Mouse (Mus musculus) intestine, embryonic 14.5 days (tissue): ENCODE results near the gene Gnb4. TPM values are rescaled to one million over a fixed set of nuclear protein-coding genes. Genes with fewer than 3 reads are reported as not detected.

Experiments used
- ATAC-seq: fragments of 200-750 bp; cut with Nextera tagmentation; replicated peaks from 2 replicates; pipeline ENCODE4 v1.8.0; 2017; ENCODE audit warnings: low read depth, moderate number of reproducible peaks, moderate TSS enrichment, moderate library complexity; ENCODE audit not compliant: low FRiP score, low TSS enrichment
- DNase-seq: peaks from one replicate; pipeline ENCODE4 v3.0.0-alpha.2; 2018; ENCODE audit warnings: low spot score
- H3K27ac ChIP-seq: fragments of 300-500 bp; sonication (generic); 2 replicates; pipeline ENCODE4 v1.5.1; 2014; ENCODE audit warnings: low read depth, mild to moderate bottlenecking, control low read depth
- H3K27me3 ChIP-seq: fragments of 300-500 bp; sonication (generic); replicated peaks from 2 replicates; pipeline ENCODE4 v1.6.1; 2014; ENCODE audit warnings: low read length, control low read depth; ENCODE audit not compliant: control insufficient read depth, insufficient read depth
- H3K36me3 ChIP-seq: fragments of 300-500 bp; sonication (generic); 2 replicates; pipeline ENCODE4 v1.6.1; 2014; ENCODE audit warnings: low read length, control low read depth; ENCODE audit not compliant: control insufficient read depth, insufficient read depth
- H3K4me1 ChIP-seq: fragments of 300-500 bp; sonication (generic); replicated peaks from 2 replicates; pipeline ENCODE4 v1.6.1; 2014; ENCODE audit warnings: low read length, control low read depth, mixed read lengths; ENCODE audit not compliant: control insufficient read depth, insufficient read depth
- H3K4me2 ChIP-seq: fragments of 300-500 bp; sonication (generic); 2 replicates; pipeline ENCODE4 v1.6.1; 2014; ENCODE audit warnings: low read length
- H3K4me3 ChIP-seq: fragments of 300-500 bp; sonication (generic); 2 replicates; pipeline ENCODE4 v1.5.1; 2014; ENCODE audit warnings: low read depth, low read length, control low read depth, mixed read lengths
- H3K9ac ChIP-seq: fragments of 300-500 bp; sonication (generic); 2 replicates; pipeline ENCODE4 v1.6.1; 2014; ENCODE audit warnings: mild to moderate bottlenecking, low read length
- H3K9me3 ChIP-seq: fragments of 300-500 bp; sonication (generic); 2 replicates; pipeline ENCODE4 v1.6.1; 2016; ENCODE audit warnings: low read length, control low read depth; ENCODE audit not compliant: control insufficient read depth
- WGBS: fragments of 180-500 bp; shearing (Covaris S2); extraction: QIAGEN DNeasy Blood & Tissue Kit; methylation state at CpG from one replicate; pipeline ENCODE4 v1.1.7; 2014; 5-methylcytosine and 5-hydroxymethylcytosine counted together
- polyA plus RNA-seq: library from polyadenylated mRNA; unstranded; fragments of >200 nt; fragmentation: Nextera tagmentation; extraction: Ambion mirVana; gene quantifications from 2 replicates; pipeline ENCODE4 v1.2.1, GENCODE M21; 2014

Gnb4 gene
- polyA plus RNA-seq, 1 experiment from 2014 or later, result 53.0 TPM

DNA sequence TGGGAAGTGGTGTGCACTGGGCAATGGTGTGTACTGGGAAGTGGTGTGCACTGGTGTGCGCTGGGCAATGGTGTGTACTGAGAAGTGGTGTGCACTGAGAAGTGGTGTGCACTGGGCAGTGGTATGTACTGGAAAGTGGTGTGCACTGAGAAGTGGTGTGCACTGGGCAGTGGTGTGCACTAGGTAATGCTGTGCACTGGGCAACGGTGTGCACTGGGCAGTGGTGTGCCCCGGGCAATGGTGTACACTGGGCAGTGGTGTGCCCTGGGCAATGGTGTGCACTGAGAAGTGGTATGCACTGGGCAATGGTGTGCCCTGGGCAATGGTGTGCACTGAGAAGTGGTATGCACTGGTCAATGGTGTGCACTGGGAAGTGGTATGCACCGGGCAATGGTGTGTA, 7.2 kb downstream of the Gnb4 start:
- Histone ChIP-seq H3K36me3 (no peaks in the 10 kb centered on the region), H3K4me2 (no peak overlapping the region), H3K27me3 (no peaks in the 10 kb centered on the region), H3K9me3 (no peaks in the 10 kb centered on the region), H3K9ac (no peak overlapping the region), H3K4me1 (no peaks in the 10 kb centered on the region), H3K27ac (no peak overlapping the region), H3K4me3 (no peak overlapping the region)
- 99% methylated on average over 4 of the region's 4 CpGs for WGBS
- ATAC-seq, result 0 out of 2 replicates have a peak, but pooled peaks have one; percentile 26
- DNase-seq, result no peak

DNA sequence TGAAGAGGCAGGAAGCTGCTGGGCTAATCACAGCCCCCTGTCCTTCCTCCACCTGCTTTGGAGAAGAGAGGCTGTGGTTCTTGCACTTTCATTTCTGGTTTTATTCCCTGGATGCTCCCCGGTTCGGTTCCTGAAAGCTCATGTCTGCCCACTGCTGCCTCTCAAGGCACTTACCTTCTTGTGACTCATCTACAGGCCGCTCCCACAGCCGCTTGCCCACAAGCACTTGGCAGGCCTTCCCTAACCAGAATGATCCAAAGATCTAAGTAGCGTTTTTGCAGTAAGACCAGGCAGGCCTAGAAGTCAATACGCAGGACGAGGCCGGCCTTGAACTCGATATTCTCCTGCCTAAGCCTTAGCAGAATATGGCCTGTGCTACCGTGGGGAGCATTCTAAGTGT, 15.3 kb downstream of the Gnb4 start:
- no peaks in the 10 kb centered on the region for H3K36me3 ChIP-seq

DNA sequence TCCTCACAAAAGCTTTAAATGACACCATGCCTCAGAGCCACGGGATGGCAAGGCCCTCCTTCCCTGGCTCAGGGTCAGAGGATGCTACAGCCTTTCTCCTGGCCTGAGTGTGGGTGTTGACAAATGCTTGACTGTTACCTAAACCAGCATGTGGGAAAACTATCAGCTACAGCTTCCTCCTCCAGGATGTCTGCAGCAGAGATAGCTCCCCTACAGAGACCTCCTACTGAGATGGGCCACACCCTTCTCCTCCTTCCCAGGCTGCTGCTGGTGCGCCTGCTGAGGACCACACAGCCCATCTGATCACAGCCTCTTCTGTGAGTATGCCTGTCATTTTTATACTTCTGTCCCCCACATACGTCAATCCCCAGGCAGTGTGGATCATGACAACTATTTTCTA, 17.1 kb downstream of the Gnb4 start:
- H3K9ac ChIP-seq, result no peak overlapping the region
- no peaks in the 10 kb centered on the region for H3K9me3 ChIP-seq
- no peaks in the 10 kb centered on the region for H3K36me3 ChIP-seq
- H3K27me3 ChIP-seq, result no peaks in the 10 kb centered on the region
- DNase-seq (no peak), ATAC-seq (no peak)
- 65% methylated on average over 3 of the region's 3 CpGs for WGBS
- H3K4me2 ChIP-seq, result no peak overlapping the region
- no peaks in the 10 kb centered on the region for H3K4me1 ChIP-seq
- H3K27ac ChIP-seq, result no peak overlapping the region
- H3K4me3 ChIP-seq, result no peak overlapping the region

More for the DNA sequence above, 15.3 kb downstream of the Gnb4 start:
- no peak overlapping the region for H3K4me2 ChIP-seq
- WGBS, result 90% methylated on average over 10 of the region's 10 CpGs
- H3K4me3 ChIP-seq, result no peak overlapping the region
- no peak overlapping the region for H3K9ac ChIP-seq
- no peaks in the 10 kb centered on the region for H3K9me3 ChIP-seq
- DNase-seq (no peak), ATAC-seq (no peak)
- H3K27me3 ChIP-seq, result no peaks in the 10 kb centered on the region
- H3K4me1 ChIP-seq, result no peaks in the 10 kb centered on the region
- no peak overlapping the region for H3K27ac ChIP-seq

DNA sequence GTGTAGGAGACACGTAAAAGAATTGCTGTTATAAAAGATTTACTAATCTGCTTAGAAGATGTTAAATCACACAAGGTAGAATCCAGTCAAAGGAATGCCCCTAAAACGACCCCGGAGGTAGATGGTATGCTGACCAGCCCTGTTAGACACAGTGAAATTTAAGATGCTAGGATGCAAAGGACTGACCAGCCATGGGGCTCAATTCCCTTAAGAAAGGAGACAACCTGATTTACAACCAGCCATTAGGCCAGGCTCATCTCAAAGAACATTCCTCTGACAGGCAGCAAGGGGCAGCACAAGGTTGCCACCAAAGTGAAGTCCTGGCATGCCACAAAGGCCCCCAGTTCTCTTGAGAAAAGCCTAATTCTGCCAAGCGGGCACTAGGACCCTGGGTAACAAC, 21.3 kb downstream of the Gnb4 start:
- H3K9me3 ChIP-seq, result no peaks in the 10 kb centered on the region
- no peak overlapping the region for H3K9ac ChIP-seq
- no peak overlapping the region for H3K4me3 ChIP-seq
- H3K4me2 ChIP-seq, result no peak overlapping the region
- ATAC-seq (0 out of 2 replicates have a peak, but pooled peaks have one; percentile 12), DNase-seq (no peak)
- H3K27ac ChIP-seq, result no peak overlapping the region
- 37% methylated on average over 4 of the region's 4 CpGs for WGBS
- peaks cover 6% of the 10 kb centered on the region; the same call in 1 of the 2 replicates for H3K36me3 ChIP-seq
- no peaks in the 10 kb centered on the region for H3K27me3 ChIP-seq
- H3K4me1 ChIP-seq, result no peaks in the 10 kb centered on the region

DNA sequence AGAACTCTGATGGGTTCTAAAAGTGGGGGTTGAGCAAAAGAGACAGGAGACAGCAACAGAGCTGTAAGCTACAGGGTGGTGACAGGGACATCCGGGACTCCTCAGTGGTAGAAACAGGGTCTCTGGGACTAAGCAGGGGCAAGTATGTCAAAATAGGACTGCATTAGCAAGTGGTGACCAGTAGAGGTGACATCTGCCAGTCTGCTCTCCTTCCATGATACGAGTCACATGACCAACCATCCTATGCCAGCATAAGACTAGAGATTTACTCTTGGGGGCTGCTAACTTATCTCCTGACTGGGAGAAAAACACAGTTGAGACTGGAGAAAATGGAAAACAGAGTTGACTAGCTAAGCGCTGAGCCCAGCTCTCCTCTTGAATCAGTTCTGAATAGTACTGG, 30.1 kb downstream of the Gnb4 start:
- DNase-seq (no peak), ATAC-seq (no peak)
- Histone ChIP-seq H3K36me3 (peaks cover 76% of the 10 kb centered on the region), H3K9me3 (no peaks in the 10 kb centered on the region), H3K27ac (no peak overlapping the region), H3K27me3 (no peaks in the 10 kb centered on the region), H3K9ac (no peak overlapping the region), H3K4me2 (no peak overlapping the region), H3K4me1 (no peaks in the 10 kb centered on the region), H3K4me3 (no peak overlapping the region)
- 94% methylated on average over 3 of the region's 3 CpGs for WGBS

DNA sequence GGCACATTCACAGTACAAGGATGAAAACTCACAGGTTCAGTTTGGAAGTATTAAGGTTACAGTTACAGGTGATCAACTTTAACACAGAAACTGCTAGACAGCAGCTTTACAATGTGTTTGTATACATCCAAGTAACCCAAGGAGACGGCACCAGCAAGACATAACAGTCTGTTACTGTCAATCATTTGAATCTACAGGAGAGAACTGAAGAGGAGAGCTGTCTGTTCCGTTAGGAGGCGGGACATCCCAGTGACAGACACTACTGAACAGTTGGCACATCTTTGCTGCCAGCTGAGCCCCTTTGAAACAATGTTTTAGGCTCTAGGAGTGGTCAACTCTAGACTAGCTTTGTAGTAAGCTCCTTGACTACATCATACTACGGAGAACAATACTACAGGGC, 32.9 kb downstream of the Gnb4 start:
- no peak for DNase-seq
- WGBS, result 93% methylated on average over 4 of the region's 4 CpGs

DNA sequence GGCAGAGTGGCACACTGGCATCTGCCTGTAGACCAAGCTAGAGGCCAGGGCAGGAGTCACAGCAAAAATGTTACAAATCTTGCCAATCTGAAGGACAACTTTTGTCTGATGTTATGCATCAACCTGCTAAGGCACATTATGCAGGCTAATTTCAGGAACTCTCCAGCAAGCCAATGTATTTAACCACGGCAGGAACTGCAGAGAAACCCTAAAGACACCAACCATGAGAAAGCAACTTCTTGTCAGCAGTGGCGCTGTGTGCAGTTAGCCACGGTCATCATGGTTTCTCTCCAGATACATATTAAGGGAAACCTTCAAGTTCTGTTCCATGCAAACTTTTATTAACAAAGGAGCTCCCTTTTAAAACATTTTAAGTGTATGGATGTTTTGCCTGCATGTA, 34.5 kb downstream of the Gnb4 start:
- no peak overlapping the region for H3K27ac ChIP-seq
- no peak overlapping the region for H3K4me3 ChIP-seq
- H3K4me1 ChIP-seq, result no peaks in the 10 kb centered on the region
- no peaks in the 10 kb centered on the region for H3K27me3 ChIP-seq
- ATAC-seq, result no peak
- no peak for DNase-seq
- no peaks in the 10 kb centered on the region for H3K9me3 ChIP-seq
- peaks cover 64% of the 10 kb centered on the region for H3K36me3 ChIP-seq
- no peak overlapping the region for H3K9ac ChIP-seq
- H3K4me2 ChIP-seq, result no peak overlapping the region
- 84% methylated on average over 3 of the region's 3 CpGs for WGBS

More for the DNA sequence above, 32.9 kb downstream of the Gnb4 start:
- H3K27me3 ChIP-seq, result no peaks in the 10 kb centered on the region
- no peak overlapping the region for H3K9ac ChIP-seq
- H3K27ac ChIP-seq, result no peak overlapping the region
- peaks cover 64% of the 10 kb centered on the region for H3K36me3 ChIP-seq
- no peak overlapping the region for H3K4me3 ChIP-seq
- H3K4me2 ChIP-seq, result no peak overlapping the region
- no peak for ATAC-seq
- H3K4me1 ChIP-seq, result no peaks in the 10 kb centered on the region
- H3K9me3 ChIP-seq, result no peaks in the 10 kb centered on the region

DNA sequence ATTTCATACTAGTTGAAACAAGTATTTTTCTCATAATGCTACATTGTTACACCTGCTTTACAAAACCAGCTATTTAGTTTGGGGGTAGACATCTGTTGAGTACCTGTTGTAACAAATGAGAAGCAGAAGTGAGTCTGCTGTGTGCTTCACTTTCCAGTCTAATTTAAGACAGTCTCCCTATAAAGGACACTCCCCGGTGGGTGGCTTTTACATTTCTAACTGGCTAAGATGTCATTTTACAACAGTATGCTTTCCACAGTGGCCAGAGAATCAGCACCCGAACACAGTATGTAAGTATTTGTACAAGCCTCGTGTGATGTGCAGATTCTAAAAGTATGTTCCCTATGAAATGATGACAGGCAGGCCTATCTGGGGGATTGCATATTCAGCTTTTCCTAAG, 35.6 kb downstream of the Gnb4 start:
- H3K36me3 ChIP-seq, result peaks cover 64% of the 10 kb centered on the region
- WGBS, result 85% methylated on average over 3 of the region's 3 CpGs

DNA sequence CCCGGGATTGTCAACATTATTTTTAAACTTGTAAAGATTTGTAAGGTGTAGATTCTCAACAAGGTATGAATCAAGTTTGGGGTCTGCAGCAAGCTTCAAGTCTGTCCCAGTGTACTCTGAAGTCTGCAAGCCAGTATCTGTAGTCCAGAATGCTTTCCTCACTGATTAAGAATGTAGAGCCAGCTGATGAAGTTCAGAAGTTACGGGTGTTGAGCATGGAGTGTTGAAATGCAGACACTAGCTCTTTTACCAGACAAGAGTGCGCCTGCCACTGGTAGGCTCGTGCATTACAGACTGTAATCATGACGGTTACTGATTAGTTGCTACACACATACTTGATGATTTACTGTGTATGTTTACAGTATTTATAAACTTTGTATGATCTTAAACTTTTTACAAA, 37.6 kb downstream of the Gnb4 start:
- H3K9me3 ChIP-seq, result no peaks in the 10 kb centered on the region
- 84% methylated on average over 5 of the region's 5 CpGs for WGBS
- DNase-seq, result no peak
- H3K27ac ChIP-seq, result no peak overlapping the region
- H3K36me3 ChIP-seq, result peaks cover 56% of the 10 kb centered on the region
- no peak overlapping the region for H3K9ac ChIP-seq
- no peaks in the 10 kb centered on the region for H3K27me3 ChIP-seq
- H3K4me3 ChIP-seq, result no peak overlapping the region
- no peak for ATAC-seq
- H3K4me2 ChIP-seq, result no peak overlapping the region
- H3K4me1 ChIP-seq, result no peaks in the 10 kb centered on the region

More for the DNA sequence above, 35.6 kb downstream of the Gnb4 start:
- H3K4me1 ChIP-seq, result no peaks in the 10 kb centered on the region
- no peaks in the 10 kb centered on the region for H3K9me3 ChIP-seq
- H3K4me3 ChIP-seq, result no peak overlapping the region
- ATAC-seq (no peak), DNase-seq (no peak)
- no peak overlapping the region for H3K27ac ChIP-seq
- H3K4me2 ChIP-seq, result no peak overlapping the region
- no peaks in the 10 kb centered on the region for H3K27me3 ChIP-seq
- H3K9ac ChIP-seq, result no peak overlapping the region
